Mouse (Mus musculus) gastrocnemius, postnatal 10 days (tissue): Measurements from ENCODE around the gene Glp1r. TPM values are rescaled to one million over a fixed set of nuclear protein-coding genes. Genes with fewer than 3 reads are reported as not detected.
A peak's percentile ranks its signal among the peaks of the same experiment; 100 is the strongest.

Experiments
- DNase-seq: peaks from one replicate; pipeline ENCODE4 v3.0.0; 2021; ENCODE audit warnings: mixed read lengths
- total RNA-seq, 2 experiments: library from RNA; stranded (reverse); gene quantifications; 2 replicates each; pipeline ENCODE4 v1.2.3; 2021

Gene Glp1r
- total RNA-seq, 2 experiments from 2014 or later = 0.16 TPM; not detected in 1

DNA sequence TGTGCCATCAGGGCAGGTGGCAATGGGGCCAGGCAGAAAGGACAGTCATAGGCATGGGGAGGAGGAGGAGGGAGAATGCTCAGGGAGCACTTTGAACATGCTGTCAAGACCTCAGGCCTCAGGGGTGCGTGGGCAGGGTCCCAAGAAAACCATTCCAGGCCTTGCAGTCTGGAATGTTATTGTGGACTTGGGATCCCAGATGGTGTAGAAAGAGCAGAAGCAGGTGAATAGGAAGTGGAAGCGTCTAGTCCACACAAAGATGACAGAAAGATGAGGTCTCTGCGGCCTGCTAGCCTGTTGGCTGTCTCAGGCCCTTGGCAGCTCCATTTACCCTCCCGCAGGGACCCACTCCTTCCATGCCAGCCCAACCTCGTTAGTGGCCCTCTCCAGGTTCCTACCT, 10.9 kb downstream of the Glp1r start:
- DNase-seq = no peak

GRCm38 (mm10) chr17:30914264-30914663, 12.6 kb downstream of the Glp1r start:
- DNase-seq = no peak

DNA sequence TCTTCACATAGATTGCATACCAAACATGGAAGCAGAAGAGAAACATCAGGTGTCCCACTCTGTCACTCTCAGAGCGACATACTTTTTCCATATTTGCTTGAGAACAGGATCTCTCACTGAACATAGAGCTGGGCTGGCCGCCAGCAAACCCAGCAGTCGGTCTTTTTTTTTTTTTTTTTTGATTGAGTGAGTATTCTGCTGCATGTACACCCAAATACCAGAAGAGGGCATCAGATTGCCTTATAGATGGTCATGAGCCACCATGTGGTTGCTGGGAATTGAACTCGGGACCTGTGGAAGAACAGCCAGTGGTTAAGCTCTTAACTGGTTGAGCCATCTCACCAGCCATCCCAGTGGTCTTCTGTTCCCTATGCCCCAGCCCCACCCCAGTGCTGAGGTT, 21.9 kb downstream of the Glp1r start:
- DNase-seq = no peak

GRCm38 (mm10) chr17:30930827-30931226, 29.2 kb downstream of the Glp1r start:
- no peak for DNase-seq

DNA sequence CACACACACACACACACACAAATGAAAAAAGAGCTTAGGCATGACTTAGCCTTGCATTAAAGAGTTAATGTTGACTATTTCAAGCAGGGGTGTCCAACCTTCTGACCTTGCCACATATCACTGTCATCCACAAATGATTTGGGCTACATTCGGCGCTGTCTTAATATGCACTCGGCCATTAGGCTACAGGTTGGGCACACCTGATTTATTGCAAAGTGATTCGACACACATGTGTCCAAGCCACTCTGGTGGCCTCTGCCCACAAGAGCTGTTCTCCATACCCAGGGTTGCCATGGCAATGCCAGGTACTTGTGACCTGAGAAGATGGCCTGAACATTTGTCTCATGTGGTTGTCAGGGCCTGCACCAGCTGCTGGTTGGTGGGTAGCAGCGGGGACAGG, 31.2 kb downstream of the Glp1r start:
- DNase-seq = no peak

DNA sequence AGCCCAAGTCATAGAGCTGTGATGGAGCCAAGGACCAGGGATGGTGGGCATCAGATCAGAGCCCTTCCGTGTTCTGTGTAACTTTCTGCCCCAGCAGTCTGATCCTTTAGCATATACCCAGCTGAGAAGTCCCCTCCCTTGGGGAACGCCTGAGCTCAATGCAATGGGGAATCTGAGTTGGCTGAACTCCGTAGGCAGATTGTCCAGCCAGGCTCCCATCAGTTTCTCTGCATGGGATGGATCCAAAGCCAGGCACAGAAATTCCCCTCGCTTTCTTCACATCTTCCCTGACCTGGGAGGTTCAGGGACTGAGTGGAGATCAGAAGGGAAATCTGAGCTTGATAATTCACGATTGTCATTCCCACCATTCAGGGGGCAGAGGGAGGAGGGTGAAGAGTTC, 33.7 kb downstream of the Glp1r start:
- DNase-seq = no peak

DNA sequence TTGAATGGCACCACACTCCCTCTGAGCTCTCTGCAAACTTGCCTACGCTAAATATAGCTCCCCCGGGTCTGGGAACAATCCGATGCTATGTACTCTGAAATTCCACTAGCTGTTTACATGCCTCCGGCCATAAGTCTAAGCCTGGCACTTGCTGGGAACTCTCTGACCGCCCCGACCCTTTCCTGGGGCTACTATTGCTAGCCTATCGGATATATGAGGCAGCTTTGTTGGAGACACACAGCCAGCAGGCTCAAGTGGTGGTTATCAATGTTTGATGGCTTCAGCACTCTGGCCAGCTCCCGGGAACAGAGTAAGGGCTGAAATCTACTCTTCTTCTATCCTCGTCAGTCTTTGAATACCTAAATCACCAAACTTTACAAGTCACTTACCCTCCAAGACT, 36.9 kb downstream of the Glp1r start:
- DNase-seq = no peak

DNA sequence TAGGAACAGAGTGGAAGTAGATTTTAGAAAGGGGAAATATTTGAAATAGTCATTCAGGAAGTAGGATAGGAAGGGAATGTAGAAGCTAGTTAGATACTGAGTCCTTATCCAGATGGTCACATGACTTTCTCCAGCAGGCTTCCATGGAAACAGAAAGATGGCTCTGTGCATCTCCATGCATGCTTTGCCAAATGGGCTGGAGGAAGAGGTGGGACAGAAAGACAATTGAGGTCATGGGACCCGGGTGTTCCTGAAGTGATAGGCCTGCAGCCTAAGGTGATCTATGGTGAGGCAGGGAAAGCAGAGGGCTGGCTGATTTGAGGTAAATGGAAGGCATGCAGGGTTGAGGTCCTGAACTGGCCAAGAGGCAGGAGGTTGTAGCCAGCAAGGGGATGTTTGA, 46.8 kb downstream of the Glp1r start:
- no peak for DNase-seq

DNA sequence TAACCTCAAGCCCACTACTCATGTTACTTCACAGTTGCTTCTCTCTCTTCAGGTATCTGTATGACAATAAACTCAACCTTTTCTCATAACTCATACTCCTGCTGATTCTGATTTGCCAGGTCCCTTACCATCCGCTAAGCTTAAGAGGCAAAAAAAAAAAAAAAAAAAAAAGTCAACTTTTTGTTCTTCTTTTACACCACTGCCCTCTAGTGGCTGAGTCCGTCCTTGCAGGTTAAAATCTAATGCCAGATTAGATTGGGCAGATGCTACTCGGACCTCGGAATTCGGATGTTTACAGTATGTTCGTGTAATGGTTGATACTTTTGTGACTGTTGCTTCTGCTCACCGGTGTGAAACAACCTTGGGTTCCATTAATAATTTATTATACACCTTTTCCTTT, 49.2 kb downstream of the Glp1r start:
- peak; percentile 72 for DNase-seq

DNA sequence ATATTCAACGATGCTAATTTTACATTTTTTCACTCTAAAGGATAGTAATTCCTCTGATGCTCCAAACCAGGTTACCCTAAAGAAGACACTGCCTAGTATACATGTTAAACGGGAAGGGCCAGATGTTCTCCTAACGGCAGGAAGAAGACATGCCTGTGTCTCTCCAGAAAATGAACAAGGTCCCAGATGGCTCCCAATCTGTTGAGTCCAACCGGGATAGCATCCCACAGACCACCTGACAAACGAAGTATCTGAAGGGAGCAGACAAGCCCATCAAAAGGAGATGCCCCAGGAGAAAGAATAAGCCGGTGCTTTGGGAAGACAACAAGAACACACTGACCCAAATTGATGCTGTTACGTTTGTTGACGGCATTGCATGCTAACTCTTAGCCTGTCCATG, 50.0 kb downstream of the Glp1r start:
- no peak for DNase-seq

DNA sequence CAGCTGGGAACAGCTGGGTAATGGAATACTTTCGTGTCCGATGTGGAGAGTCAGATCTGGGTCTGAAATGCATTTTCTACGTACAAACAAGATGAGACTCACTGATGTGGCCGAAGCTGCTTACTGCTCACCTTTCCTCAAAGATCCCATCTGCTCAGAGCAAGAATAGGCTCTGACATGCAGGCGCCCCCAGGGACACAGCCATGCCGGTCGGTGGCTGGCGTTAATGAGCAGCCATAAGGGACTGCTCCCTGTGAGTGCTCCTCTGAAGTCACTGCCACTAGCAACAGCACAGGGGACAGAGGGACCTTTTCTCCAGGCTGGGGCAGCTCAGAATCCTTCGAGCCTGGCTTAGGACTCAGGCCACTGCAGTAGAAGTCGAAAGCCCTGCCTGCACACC, 52.7 kb downstream of the Glp1r start, which contains the start of gene Umodl1:
Gene Umodl1, plus strand, starts transcription at position 301 of the 400 bp plus-strand sequence.
- DNase-seq = no peak

GRCm38 (mm10) chr17:30961936-30962592, 60.4 kb downstream of the Glp1r start:
- no peak for DNase-seq

- DNase-seq = no peak
These were observed 61.3 kb downstream of the Glp1r start for GRCm38 (mm10) chr17:30962880-30963279.

DNA sequence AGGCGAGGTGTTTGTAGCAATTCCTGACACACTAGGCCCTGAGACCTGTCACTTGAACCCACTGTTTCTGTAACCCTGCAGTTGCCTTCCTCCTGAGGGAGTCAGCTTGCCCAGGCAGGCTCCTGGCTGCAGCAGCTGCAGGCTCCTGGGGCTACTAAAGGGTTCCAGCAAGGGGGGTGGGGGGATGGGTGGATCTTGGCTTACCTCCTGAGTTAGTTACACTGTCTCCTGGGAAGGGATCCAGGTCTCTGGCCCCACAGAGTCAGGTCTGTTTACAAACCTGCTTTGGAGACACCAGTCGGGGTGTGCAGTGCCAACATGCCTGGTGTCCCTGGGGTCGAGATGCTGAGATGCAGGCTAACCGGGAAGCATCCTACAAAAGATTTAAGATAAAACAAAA, 68.4 kb downstream of the Glp1r start:
- DNase-seq = peak; percentile 27

DNA sequence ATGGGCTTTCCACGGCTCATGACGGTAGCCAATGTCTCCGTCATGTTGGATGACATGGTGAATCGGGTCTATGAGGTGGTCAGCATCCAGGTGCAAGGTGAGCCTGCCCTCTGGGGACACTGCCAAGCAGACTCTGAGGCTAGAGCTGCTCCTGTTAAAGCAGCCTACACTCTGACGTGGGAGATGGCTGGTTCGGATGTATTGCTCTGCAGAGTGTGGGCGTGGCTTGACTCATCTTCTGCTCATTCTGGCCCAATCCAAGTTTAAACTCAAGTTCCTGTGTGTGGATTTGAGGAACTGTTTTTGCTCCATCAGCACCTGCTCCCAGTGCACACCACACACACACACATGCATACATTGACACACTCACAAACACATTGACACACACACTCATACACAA, 70.3 kb downstream of the Glp1r start:
- DNase-seq = no peak

GRCm38 (mm10) chr17:30973332-30973731, 71.7 kb downstream of the Glp1r start:
- no peak for DNase-seq

GRCm38 (mm10) chr17:30977290-30977689, 75.7 kb downstream of the Glp1r start:
- no peak for DNase-seq

DNA sequence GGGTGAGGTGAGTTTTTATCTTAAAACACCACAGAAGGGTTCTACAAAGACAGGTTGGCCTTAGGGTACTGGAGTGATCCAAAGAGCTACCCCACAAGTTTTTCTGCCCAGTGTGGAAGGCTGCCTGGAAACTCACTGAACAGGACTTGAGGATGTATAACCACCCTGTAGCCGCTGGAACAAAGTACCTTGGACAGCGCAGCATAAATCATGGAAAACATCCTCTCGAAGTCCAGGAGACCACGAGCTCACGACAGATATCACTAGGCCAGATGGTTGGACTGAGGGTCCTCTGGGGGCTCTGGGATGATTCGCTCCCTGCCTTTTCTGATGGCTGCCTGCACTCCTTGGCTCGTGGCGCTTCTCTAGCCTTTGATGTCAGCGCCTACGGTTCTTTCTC, 76.9 kb downstream of the Glp1r start:
- no peak for DNase-seq

DNA sequence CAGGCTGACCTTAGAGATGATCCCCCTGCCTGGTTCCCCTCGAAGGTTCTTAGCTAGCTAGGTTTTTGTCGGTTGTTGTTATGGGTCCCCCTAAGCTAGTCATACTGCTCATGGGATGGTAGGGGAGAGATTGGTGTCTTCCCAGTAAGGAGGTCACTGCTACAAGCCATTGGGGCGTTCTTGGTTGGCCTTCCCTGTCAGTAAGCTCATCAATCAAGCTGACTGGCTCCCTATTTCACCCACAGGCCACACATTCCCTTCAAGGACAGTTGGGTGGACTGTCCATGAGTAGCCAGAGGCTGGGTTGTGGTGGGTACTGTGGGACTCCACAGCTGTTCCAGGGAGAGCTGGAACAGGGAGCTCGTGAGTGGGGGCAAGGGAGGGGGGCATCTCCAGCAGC, 81.9 kb downstream of the Glp1r start:
- no peak for DNase-seq

GRCm38 (mm10) chr17:30990254-30990653, 88.6 kb downstream of the Glp1r start:
- DNase-seq = no peak
